Mouse (Mus musculus): ENCODE results near the gene Sh3gl1. TPM values are rescaled to one million over a fixed set of nuclear protein-coding genes. Genes with fewer than 3 reads are reported as not detected.
"Not testable (repeated sequence)": the region's sequence is repeated elsewhere in the genome, so short reads cannot be mapped to it uniquely, and the experiment has no call there.

Gene Sh3gl1
- 1 to 10 TPM; 8.7 to 9.5 TPM for total RNA-seq (2021)
- long read RNA-seq, experiment 1, transcript Sh3gl1-201 (10 exons, 2,073 nt), result major isoform, 23 of 28 reads
- long read RNA-seq, experiment 1, partial matches to known transcripts, result 0 of 28 reads
- long read RNA-seq, experiment 1, other reads (novel, unspliced or antisense), result 5 of 28 reads
- long read RNA-seq, experiment 2, transcript Sh3gl1-201 (10 exons, 2,073 nt), result major isoform, 24 of 28 reads
- long read RNA-seq, experiment 2, partial matches to known transcripts, result 1 of 28 reads
- long read RNA-seq, experiment 2, other reads (novel, unspliced or antisense), result 3 of 28 reads

DNA sequence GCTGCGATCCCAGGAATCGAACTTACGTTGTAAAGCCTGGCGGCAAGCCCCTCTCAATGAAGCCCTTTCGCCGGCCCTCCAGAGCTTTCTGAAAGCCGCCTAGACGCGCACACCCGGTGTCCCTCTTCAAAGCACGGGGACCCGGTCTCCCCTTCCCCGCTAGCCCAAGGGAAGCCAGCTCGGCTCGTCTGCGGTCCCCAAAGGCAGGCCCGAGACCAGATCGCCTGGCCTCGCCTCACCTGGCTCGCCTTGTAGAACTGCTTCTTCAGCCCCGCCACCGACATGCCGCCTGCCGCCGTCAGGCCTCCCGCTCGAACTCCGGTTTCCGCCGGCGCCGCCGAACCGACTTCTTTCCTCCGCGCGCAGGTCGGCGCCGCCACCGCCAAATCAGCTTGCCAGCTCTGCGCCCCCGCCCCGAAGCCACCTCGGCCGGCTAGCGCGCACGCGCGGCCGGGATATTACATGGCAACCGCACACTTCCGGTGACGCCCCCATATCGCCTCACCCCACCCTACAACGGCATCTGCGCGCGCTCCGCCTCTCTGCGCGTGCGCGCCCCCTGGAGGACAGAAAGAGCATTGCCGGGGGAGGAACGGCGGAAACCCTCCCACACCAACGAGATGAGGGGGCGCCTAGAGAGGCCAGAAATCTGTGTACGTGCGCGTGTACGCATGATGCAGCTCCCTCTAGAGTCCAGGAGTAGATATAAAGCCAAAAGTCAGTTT is at the start of gene Sh3gl1:
Gene Sh3gl1, minus strand, starts transcription at position 460 of the 725 bp plus-strand sequence.
- intact Hi-C loops (cut with DNase I), result loop anchor here (5.0 to 10.0 kb wide), 2 partner anchors 41 to 1238 kb away; partner anchors contain the start of genes Hdgfl2, Ubxn6 and Vav1
- peak; percentile 98 for DNase-seq
- no peak; the same call in 1 of the 2 replicates for TF ChIP-seq CTCF (IDR thresholded peaks at IDR 0.05)
- H3K4me3 ChIP-seq, result peak within 1 kb of the TSS; percentile 99
- peak within 1 kb of the TSS; percentile 100 for H3K27ac ChIP-seq

DNA sequence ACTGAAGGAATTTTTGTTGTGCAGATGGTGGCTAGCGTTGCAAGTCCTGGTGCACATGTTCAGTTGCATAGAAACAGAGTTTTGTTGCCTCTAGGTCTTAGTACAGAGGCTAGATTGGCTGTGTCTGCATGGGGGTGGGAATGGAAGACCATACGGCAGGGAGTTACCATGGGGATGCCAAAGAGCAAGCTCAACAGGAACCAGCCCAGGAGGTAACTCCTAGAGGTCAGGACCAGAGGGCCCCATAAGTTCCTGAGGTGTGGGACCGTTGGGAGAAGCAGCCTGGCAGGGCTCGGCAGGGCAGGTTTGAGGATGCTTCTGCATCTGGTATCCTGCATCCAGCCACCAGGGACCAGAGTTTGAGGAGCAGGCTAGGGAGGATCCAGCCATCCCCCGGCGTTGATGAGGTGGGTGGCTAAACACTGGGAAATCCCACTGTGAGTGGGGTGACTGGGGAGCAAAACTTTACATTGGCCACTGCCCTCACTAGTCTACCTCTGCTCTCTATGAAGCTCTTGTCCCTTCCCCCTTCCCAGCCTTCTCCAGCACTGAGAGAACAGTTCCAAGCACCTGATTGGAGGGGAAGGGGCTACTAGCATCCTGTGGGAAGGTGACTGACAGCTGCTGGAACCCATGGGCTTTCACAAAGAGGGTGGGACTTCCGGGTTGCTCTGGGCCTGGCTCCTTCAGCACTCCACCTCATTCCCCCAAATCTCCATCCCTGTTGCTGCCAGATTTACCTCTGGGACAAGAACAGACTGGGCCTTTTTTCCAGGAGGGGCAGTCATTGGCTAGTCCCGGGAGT is 44.5 kb upstream of the Sh3gl1 start:
- intact Hi-C loops (cut with DNase I), result no loop called here
- no peak for DNase-seq
- peak overlapping the region; percentile 92; the same call in 1 of the 2 replicates for H3K27ac ChIP-seq
- H3K4me3 ChIP-seq, result peak overlapping the region; percentile 83
- TF ChIP-seq CTCF (IDR thresholded peaks at IDR 0.05), result no peak

DNA sequence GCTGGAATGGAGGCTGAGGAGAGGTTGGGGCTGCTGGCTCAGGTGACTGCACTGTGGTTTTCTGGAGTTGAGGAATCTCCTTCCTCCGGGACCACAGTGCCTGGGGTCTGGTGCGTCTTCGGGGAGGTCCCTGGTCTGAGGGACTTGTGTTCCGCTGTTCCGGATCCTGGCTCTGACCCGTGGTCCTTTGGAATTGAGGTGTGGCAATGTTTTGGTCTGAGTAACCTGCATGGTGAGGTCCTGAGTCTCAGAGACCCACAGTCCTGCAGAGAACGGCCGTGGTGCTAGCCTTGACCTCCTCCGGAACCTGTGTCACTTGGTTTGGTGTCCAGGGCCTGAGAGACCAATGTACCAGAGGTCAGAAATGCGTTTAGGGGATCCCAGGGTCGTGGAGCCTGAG is 43.5 kb upstream of the Sh3gl1 start:
- intact Hi-C loops (cut with DNase I), result loop anchor here (5.0 kb wide), 1 partner anchor 43 kb away; the partner anchor contains the start of gene Sh3gl1
- H3K4me3 ChIP-seq, result peak overlapping the region; percentile 83
- DNase-seq, result no peak
- no peak for TF ChIP-seq CTCF (IDR thresholded peaks at IDR 0.05)
- peak overlapping the region; percentile 92 for H3K27ac ChIP-seq

GRCm38 (mm10) chr17:56078880-56079795 is 42.7 kb upstream of the Sh3gl1 start, which contains the start of gene Hdgfl2:
Gene Hdgfl2, plus strand, starts transcription at chr17:56079634.
- H3K27ac ChIP-seq, result peak within 1 kb of the TSS; percentile 94
- intact Hi-C loops (cut with DNase I), result loop anchor here (5.0 kb wide), 1 partner anchor 42 kb away; the partner anchor contains the start of gene Sh3gl1
- TF ChIP-seq CTCF (IDR thresholded peaks at IDR 0.05), result no peak
- peak within 1 kb of the TSS; percentile 83 for H3K4me3 ChIP-seq
- DNase-seq, result peak; percentile 100

- Histone ChIP-seq H3K4me3 (peak overlapping the region; percentile 70), H3K27ac (peak overlapping the region; percentile 94)
- intact Hi-C loops (cut with DNase I), result loop anchor here (5.0 kb wide), 1 partner anchor 41 kb away; the partner anchor contains the start of gene Sh3gl1
- DNase-seq, result not testable (repeated sequence)
These were observed 41.9 kb upstream of the Sh3gl1 start for GRCm38 (mm10) chr17:56078361-56078760.

GRCm38 (mm10) chr17:56077523-56077922 is 41.1 kb upstream of the Sh3gl1 start:
- Histone ChIP-seq H3K27ac (no peak overlapping the region), H3K4me3 (no peak overlapping the region)
- no peak for TF ChIP-seq CTCF (IDR thresholded peaks at IDR 0.05)
- intact Hi-C loops (cut with DNase I), result loop anchor here (5.0 kb wide), 1 partner anchor 40 kb away; the partner anchor contains the start of gene Sh3gl1
- DNase-seq, result no peak

DNA sequence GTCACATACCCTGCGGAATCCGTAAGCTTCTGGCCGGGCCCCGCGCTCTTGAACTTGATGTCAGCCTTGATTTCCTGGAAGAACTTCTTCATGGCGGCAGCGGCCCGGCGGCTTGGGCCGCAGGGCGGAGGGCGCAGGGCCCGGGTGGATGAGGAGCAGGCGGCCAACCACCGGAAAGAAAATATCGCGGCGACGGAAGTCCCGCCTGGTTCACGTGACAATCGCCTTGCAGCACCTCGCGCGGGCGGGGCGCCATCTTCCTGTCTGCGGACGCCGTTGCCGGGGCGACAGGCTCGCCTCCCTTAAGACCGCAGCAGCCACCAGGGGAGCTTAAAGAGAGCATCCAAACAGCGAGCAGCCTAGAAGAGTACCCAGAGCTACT is 38.4 kb upstream of the Sh3gl1 start, which contains the start of gene Ubxn6:
Gene Ubxn6, minus strand, starts transcription at position 202 of the 382 bp plus-strand sequence.
- Histone ChIP-seq H3K4me3 (peak within 1 kb of the TSS; percentile 97), H3K27ac (peak within 1 kb of the TSS; percentile 98)
- intact Hi-C loops (cut with DNase I), result loop anchor here (5.0 kb wide), 2 partner anchors 38 to 118 kb away; partner anchors contain the start of genes Sh3gl1 and Yju2
- peak; percentile 51 for TF ChIP-seq CTCF (IDR thresholded peaks at IDR 0.05)
- peak; percentile 99 for DNase-seq

DNA sequence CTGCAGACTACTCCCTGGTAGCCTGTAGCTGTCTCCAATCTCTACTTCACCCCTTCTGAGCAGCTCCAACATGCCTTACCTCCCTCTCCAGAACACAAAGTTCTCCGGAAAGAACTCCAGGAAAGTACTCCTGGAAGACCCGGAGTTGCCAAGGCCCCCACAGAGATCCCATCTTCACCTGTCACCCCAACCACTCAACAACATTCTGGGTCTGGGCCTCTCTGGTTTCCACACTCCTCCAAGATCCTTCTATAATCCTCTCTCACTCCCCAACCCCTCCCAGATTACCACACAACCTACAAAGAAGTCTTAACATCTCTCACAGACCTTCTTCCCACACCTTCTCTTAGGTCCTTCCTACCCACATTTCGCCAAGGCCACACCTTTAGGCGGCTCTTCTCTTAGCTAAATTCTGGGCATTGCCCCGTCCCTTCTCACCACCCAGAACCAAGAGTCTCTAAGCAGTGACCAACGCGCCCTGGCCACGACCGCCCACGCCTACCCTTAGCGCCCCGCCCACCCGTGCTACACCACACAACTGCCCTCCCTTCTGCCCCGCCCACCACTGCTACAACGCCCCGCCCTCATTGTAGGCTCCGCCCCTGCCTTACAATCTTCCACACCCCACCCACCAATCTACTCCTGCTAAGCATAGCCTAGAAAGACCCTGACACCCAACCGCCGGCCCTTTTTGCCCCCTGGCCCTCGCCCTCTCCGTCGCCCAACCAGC is 37.8 kb upstream of the Sh3gl1 start:
- intact Hi-C loops (cut with DNase I), result loop anchor here (5.0 kb wide), 1 partner anchor 117 kb away; the partner anchor contains the start of gene Yju2
- Histone ChIP-seq H3K4me3 (peak overlapping the region; percentile 97), H3K27ac (peak overlapping the region; percentile 98)
- no peak for TF ChIP-seq CTCF (IDR thresholded peaks at IDR 0.05)
- peak; percentile 89 for DNase-seq

DNA sequence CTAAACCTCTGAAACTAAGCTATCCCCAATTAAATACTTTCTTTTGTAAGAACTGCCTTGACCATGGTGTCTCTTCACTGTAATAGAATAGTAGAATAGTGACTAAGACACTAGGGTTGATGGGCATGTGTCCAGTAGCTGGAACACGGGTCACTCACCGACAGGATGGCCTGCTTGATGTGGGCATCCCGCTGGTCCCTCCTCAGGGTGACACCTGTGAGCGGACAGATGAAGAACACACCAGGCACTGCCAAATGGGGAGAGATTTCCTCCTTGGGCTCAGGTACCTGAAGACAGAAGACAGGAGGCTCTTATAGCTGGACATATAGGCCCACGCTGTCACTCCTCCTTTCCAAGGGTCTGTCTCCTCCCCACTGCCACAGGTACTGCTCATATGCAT is 35.8 kb upstream of the Sh3gl1 start:
- intact Hi-C loops (cut with DNase I), result loop anchor here (5.0 kb wide), 1 partner anchor 115 kb away; the partner anchor contains the start of gene Yju2
- Histone ChIP-seq H3K27ac (no peak overlapping the region), H3K4me3 (no peak overlapping the region)
- peak; percentile 11 for DNase-seq
- TF ChIP-seq CTCF (IDR thresholded peaks at IDR 0.05), result no peak

- intact Hi-C loops (cut with DNase I), result loop anchor here (5.0 kb wide), 1 partner anchor 114 kb away; the partner anchor contains the start of gene Yju2
- no peak for TF ChIP-seq CTCF (IDR thresholded peaks at IDR 0.05)
- H3K4me3 ChIP-seq, result no peak overlapping the region
- no peak for DNase-seq
- no peak overlapping the region for H3K27ac ChIP-seq
These were observed 34.7 kb upstream of the Sh3gl1 start for GRCm38 (mm10) chr17:56071126-56071525.
